Mouse (Mus musculus) lung, postnatal 0 days (tissue): Measurements from ENCODE around the gene Tm2d1. TPM values are rescaled to one million over a fixed set of nuclear protein-coding genes. Genes with fewer than 3 reads are reported as not detected.

Source experiments
- ATAC-seq: fragments of 200-750 bp; cut with Nextera tagmentation; 2 replicates; pipeline ENCODE4 v1.8.0; 2017; ENCODE audit warnings: moderate library complexity
- DNase-seq: peaks from one replicate; pipeline ENCODE4 v3.0.0-alpha.2; 2016; ENCODE audit warnings: low spot score
- H3K27ac ChIP-seq: fragments of 300-500 bp; sonication (generic); 2 replicates; pipeline ENCODE4 v1.5.1; 2014; ENCODE audit warnings: antibody characterized with exemption, mild to moderate bottlenecking, low read length, mixed read lengths
- H3K27me3 ChIP-seq: fragments of 300-500 bp; sonication (generic); replicated peaks from 2 replicates; pipeline ENCODE4 v1.6.1; 2014; ENCODE audit warnings: low read length, mixed read lengths; ENCODE audit not compliant: insufficient read depth
- H3K36me3 ChIP-seq: fragments of 300-500 bp; sonication (generic); 2 replicates; pipeline ENCODE4 v1.6.1; 2014; ENCODE audit warnings: low read length, mixed read lengths; ENCODE audit not compliant: insufficient read depth
- H3K4me1 ChIP-seq: fragments of 300-500 bp; sonication (generic); 2 replicates; pipeline ENCODE4 v1.6.1; 2014; ENCODE audit warnings: antibody characterized with exemption, low read depth, low read length, mixed read lengths; ENCODE audit not compliant: insufficient read depth
- H3K4me2 ChIP-seq: fragments of 300-500 bp; sonication (generic); replicated peaks from 2 replicates; pipeline ENCODE4 v1.6.1; 2014; ENCODE audit warnings: low read depth, mild to moderate bottlenecking, low read length, moderate library complexity, mixed read lengths
- H3K4me3 ChIP-seq: fragments of 300-500 bp; sonication (generic); 2 replicates; pipeline ENCODE4 v1.5.1; 2014; ENCODE audit warnings: low read depth, low read length
- H3K9ac ChIP-seq: fragments of 300-500 bp; sonication (generic); replicated peaks from 2 replicates; pipeline ENCODE4 v1.6.1; 2014; ENCODE audit warnings: low read depth, mild to moderate bottlenecking
- H3K9me3 ChIP-seq: fragments of 300-500 bp; sonication (generic); 2 replicates; pipeline ENCODE4 v1.6.1; 2016; ENCODE audit warnings: low read length, mixed read lengths
- CTCF ChIP-seq: IDR thresholded peaks from 2 replicates; pipeline ENCODE4 v1.5.1; 2016; ENCODE audit warnings: antibody characterized with exemption, mild to moderate bottlenecking
- EP300 ChIP-seq: IDR thresholded peaks from 2 replicates; pipeline ENCODE4 v1.6.1; 2016; ENCODE audit warnings: antibody characterized with exemption, mild to moderate bottlenecking, control low read depth
- WGBS: fragments of 180-500 bp; shearing (Covaris S2); extraction: QIAGEN DNeasy Blood & Tissue Kit; methylation state at CpG from one replicate; pipeline ENCODE4 v1.1.7; 2014; 5-methylcytosine and 5-hydroxymethylcytosine counted together
- polyA plus RNA-seq: library from polyadenylated mRNA; unstranded; fragments of >200 nt; fragmentation: Nextera tagmentation; extraction: Ambion mirVana; gene quantifications from 2 replicates; pipeline ENCODE4 v1.2.1, GENCODE M21; 2015

The Tm2d1 gene
- polyA plus RNA-seq, 1 experiment from 2014 or later, result 119 TPM

DNA sequence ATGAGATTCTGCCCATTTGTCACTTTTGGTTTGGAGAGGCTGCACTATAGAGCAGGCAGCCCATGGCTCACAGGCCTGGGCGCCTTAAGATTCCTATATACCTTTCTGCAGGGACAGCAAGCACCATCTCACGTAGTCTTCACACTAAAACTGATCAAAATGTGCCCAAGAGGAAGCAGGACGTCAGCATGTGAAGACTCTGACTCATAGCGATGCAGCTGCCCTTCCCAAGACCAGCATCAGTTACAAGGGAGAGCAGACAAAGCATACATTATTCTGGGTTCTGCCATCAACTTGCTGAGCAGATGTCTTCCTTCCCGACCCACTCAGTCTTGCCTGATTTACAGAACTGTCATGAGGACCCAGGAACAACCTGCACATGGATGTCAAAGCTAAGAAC lies 45.9 kb downstream of the Tm2d1 start:
- no peak for ATAC-seq
- TF ChIP-seq EP300 (no peak), CTCF (no peak)
- 60% methylated on average over 5 of the region's 5 CpGs for WGBS

DNA sequence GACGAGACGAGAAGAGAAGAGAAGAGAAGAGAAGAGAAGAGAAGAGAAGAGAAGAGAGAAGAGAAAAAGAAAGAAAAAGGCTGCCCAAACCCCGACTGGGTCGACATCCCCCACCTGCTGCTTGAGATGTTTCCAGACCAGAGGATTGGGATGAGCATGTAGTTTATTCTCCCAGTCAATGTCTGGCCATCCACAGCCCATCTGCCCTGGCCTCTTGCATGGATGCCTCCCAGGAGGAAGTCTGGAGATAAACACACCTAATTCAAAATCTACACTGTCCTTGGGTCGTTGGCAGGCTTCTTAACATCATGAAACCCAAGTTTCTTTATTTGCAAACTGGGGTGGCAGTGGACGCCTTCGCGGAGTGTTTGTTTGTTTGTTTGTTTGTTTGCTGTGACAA lies 47.4 kb downstream of the Tm2d1 start:
- DNase-seq (no peak), ATAC-seq (no peak)
- no peak overlapping the region for H3K4me2 ChIP-seq
- H3K9ac ChIP-seq, result no peak overlapping the region
- TF ChIP-seq EP300 (no peak), CTCF (no peak)
- WGBS, result 67% methylated on average over 8 of the region's 8 CpGs
- H3K27me3 ChIP-seq, result no peaks in the 10 kb centered on the region
- H3K9me3 ChIP-seq, result no peaks in the 10 kb centered on the region
- no peaks in the 10 kb centered on the region for H3K4me1 ChIP-seq
- no peaks in the 10 kb centered on the region for H3K36me3 ChIP-seq
- no peak overlapping the region for H3K4me3 ChIP-seq
- H3K27ac ChIP-seq, result no peak overlapping the region

More for the DNA sequence above, 45.9 kb downstream of the Tm2d1 start:
- no peaks in the 10 kb centered on the region for H3K4me1 ChIP-seq
- H3K4me2 ChIP-seq, result no peak overlapping the region
- no peaks in the 10 kb centered on the region for H3K36me3 ChIP-seq
- no peak overlapping the region for H3K27ac ChIP-seq
- H3K4me3 ChIP-seq, result no peak overlapping the region
- no peak overlapping the region for H3K9ac ChIP-seq
- no peak for DNase-seq
- H3K9me3 ChIP-seq, result no peaks in the 10 kb centered on the region
- no peaks in the 10 kb centered on the region for H3K27me3 ChIP-seq

DNA sequence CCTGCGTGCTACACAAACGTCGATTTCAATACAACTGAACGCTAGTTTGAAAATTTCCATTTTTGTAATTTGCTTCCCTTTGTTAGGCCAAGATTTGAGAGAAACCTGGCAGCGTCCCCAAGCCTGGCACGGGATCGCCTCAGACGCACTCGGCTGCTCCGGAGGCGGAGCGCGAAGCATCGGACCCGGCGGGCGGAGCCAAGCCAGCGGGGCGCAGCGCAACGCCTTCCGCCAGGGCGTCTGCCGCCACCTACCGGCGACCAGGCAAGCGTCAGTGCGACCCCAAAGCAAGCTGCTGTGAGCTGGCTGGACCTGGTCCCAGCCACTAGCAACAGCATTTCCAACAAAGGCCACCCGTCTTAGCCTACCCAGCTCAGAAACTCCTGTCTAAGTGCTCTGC lies 60.9 kb downstream of the Tm2d1 start:
- Histone ChIP-seq H3K9me3 (no peaks in the 10 kb centered on the region), H3K9ac (peak overlapping the region; percentile 27; the same call in 1 of the 2 replicates), H3K4me3 (peak overlapping the region; percentile 28), H3K4me2 (peak overlapping the region; percentile 54), H3K27me3 (no peaks in the 10 kb centered on the region), H3K36me3 (no peaks in the 10 kb centered on the region), H3K27ac (peak overlapping the region; percentile 74), H3K4me1 (0 out of 2 replicates have a peak, but pooled peaks cover 9% of the 10 kb centered on the region)
- ATAC-seq (peak; percentile 93), DNase-seq (peak; percentile 97)
- TF ChIP-seq EP300 (no peak), CTCF (peak; percentile 99)
- under 1% methylated on average over 29 of the region's 29 CpGs for WGBS

DNA sequence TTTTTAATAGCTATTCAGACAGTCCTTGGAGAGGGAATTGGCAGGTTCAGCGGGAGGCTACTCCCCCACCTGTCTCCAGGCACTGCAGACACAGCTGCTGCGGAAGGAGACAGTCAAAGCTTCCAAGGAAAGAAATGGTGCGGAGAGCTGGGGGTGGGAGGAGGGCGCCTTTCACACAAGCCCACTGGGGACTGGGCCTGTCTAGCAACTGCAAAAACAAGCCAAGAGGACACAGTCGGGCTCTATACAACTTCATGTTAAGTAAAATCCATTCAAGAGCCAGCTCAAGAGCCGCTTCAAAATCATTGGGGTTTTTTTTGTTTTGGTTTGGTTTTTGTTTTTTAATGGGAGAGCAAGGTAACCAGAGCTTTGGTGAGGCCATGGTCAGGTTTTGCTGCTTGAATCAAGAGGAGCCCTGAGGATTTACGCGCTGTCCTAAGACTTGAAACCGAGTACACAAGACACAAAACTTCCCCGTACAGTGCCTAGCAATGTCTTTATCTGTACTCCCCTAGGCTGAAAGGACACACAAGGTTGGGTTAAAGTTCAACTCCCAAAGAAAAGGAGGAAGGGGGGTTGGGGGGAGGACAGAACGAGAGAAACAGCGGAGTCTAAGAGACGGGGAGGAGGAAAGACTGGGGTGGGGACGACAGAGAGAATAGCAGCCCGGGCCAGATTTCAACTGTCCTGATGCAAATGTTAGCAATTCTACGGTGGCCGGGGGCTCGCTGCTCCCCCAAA lies 61.6 kb downstream of the Tm2d1 start:
- Histone ChIP-seq H3K4me1 (0 out of 2 replicates have a peak, but pooled peaks cover 11% of the 10 kb centered on the region), H3K36me3 (no peaks in the 10 kb centered on the region), H3K27ac (peak overlapping the region; percentile 74), H3K27me3 (no peaks in the 10 kb centered on the region), H3K9ac (peak overlapping the region; percentile 27; the same call in 1 of the 2 replicates), H3K4me2 (peak overlapping the region; percentile 54), H3K9me3 (no peaks in the 10 kb centered on the region), H3K4me3 (peak overlapping the region; percentile 28)
- DNase-seq (peak; percentile 64), ATAC-seq (peak; percentile 54)
- TF ChIP-seq CTCF (no peak), EP300 (no peak)
- 12% methylated on average over 18 of the region's 18 CpGs for WGBS

DNA sequence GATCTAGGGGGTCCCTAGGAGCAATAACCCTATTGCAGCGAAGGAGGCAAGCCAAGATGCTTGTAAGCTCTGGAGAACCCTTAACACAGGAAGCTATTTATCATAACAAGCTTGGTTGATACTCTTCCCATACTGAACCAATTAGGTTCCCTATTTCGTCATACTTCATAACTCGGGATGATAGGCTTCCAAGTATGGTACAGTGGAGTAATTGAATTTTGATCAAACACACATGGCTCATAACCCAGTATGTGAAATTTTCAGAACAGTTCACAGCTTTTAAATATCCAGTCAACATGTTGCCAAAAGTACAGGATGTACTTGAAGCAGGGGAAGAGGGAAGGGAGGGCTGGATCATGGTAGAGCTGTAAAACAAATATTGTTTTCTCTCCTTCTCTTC lies 64.3 kb downstream of the Tm2d1 start:
- Histone ChIP-seq H3K4me1 (0 out of 2 replicates have a peak, but pooled peaks cover 11% of the 10 kb centered on the region), H3K4me3 (no peak overlapping the region), H3K9ac (no peak overlapping the region), H3K27me3 (no peaks in the 10 kb centered on the region), H3K4me2 (no peak overlapping the region), H3K9me3 (no peaks in the 10 kb centered on the region), H3K27ac (peak overlapping the region; percentile 43), H3K36me3 (no peaks in the 10 kb centered on the region)
- whole genome bisulfite sequencing, result 29% methylated on average over 3 of the region's 3 CpGs
- peak; percentile 92 for DNase-seq
- TF ChIP-seq CTCF (no peak), EP300 (peak; percentile 96)
- peak; percentile 74 for ATAC-seq

DNA sequence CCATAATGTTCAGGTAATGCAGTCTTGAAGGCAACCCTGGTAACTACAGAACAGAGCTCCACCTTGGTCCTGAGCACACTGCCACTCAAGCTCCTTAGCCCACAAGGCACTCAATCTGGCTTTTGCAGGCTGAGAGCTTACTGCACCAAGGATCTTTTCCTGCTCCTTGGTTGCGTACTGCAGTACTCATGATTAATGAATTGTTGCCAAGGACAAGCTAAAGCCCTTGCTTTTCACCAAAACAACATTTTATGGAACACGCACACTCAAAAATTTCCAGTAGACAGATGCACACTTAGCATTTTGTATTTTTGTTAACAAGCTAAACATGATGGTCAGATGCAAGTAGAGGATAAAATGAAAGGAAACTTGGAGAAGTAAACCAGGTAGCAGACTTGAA lies 66.0 kb downstream of the Tm2d1 start:
- no peaks in the 10 kb centered on the region for H3K9me3 ChIP-seq
- 0 out of 2 replicates have a peak, but pooled peaks cover 8% of the 10 kb centered on the region for H3K4me1 ChIP-seq
- no peak overlapping the region for H3K4me2 ChIP-seq
- H3K9ac ChIP-seq, result no peak overlapping the region
- no peak for TF ChIP-seq CTCF
- no peak for TF ChIP-seq EP300
- no peak overlapping the region for H3K4me3 ChIP-seq
- WGBS, result 61% methylated on average over 2 of the region's 2 CpGs
- H3K27ac ChIP-seq, result no peak overlapping the region
- ATAC-seq (no peak), DNase-seq (no peak)
- no peaks in the 10 kb centered on the region for H3K36me3 ChIP-seq
- no peaks in the 10 kb centered on the region for H3K27me3 ChIP-seq

Other genes with a start within 250 kb of the Tm2d1 start
- 13.4 and 17.2 TPM in 2 replicates for gene Patj, start 12.5 kb upstream of the Tm2d1 start, polyA plus RNA-seq